Mouse (Mus musculus): Measurements from ENCODE around the gene Gmds. TPM values are rescaled to one million over a fixed set of nuclear protein-coding genes. Genes with fewer than 3 reads are reported as not detected.

The Gmds gene
- 4.0 and 5.4 TPM in 2 replicates for total RNA-seq (2021)
- long read RNA-seq, experiment 1, transcript Gmds-201 (11 exons, 1,713 nt) = major isoform, 5 of 5 reads
- long read RNA-seq, experiment 1, partial matches to known transcripts = 0 of 5 reads
- long read RNA-seq, experiment 1, other reads (novel, unspliced or antisense) = 0 of 5 reads
- long read RNA-seq, experiment 2, transcript Gmds-201 (11 exons, 1,713 nt) = major isoform, 8 of 9 reads
- long read RNA-seq, experiment 2, partial matches to known transcripts = 1 of 9 reads
- long read RNA-seq, experiment 2, other reads (novel, unspliced or antisense) = 0 of 9 reads

DNA sequence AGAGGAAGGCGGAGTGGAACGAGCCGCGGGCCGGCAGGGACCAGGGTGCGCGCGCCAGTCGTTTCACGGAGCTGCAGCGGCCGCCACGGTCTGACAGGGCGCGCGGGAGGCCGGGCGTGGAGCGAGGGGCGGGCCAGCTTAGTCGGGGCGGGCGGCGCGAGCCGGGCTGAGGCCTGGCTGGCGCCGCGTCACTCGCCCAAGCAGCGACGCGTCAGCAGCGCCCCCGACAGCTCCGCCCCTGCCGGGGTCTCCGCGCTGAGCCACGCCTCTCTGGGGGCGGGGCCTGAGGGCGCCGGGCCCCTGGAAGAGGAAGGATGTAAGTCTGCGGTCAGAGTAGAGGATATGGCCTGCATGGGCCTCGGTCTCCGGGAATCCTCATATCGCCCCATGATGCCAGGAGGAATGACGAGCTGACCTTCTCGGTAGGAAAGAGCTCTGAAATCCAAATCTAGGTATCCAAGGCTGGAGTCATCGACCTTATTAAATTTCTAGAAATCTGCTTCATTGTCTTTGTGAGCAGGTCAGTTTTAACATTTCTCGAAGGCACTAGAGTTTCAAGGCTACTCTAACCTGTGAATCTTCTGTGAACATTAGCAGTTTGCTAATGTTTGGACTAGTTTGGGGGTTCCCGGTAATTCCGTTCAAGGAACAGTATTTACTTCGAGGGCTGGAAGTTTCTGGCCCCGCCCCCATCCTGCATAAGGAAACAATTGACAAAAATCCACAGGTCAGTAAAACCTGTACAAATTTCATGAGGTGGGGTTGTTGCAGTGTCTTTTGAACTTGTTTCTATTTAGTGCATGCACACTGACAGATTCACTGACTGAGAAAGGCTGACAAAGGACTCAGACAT, at the start of gene Gmds:
Gene Gmds (minus strand): TSS at position 228 of the 853 bp plus-strand sequence.
- DNase-seq = peak; percentile 94

DNA sequence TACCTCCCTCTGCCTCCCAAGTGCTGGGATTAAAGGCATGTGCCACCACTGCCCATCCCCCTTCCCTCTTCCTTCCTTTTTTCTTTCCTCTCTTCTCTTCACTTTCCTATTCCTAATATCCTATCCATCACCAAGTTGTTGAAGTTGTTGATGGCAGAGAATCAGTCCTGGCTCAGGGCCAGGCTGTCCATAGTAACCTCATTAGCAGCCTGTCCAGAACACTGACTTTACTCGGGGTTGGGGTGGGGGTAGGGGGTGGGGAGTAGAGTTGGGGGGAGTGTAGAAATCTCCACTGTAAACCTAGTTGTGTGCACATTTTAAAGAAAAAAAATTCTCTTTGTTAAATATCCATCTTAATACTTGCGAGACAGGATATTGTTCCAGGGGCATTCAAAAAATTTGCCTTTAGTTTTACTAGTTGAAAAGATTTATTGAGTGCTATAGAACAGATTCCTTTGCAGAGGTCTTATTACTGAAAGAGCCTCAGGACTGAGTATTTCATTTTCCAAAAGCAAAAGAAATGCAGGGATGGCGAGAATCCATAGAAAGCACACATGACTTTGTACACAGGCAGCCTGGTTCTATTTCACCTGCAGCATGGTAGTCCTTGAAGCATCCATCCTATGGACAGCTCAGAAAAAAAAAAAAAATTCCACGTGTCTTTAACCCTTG, 47.0 kb upstream of the Gmds start:
- DNase-seq = no peak

DNA sequence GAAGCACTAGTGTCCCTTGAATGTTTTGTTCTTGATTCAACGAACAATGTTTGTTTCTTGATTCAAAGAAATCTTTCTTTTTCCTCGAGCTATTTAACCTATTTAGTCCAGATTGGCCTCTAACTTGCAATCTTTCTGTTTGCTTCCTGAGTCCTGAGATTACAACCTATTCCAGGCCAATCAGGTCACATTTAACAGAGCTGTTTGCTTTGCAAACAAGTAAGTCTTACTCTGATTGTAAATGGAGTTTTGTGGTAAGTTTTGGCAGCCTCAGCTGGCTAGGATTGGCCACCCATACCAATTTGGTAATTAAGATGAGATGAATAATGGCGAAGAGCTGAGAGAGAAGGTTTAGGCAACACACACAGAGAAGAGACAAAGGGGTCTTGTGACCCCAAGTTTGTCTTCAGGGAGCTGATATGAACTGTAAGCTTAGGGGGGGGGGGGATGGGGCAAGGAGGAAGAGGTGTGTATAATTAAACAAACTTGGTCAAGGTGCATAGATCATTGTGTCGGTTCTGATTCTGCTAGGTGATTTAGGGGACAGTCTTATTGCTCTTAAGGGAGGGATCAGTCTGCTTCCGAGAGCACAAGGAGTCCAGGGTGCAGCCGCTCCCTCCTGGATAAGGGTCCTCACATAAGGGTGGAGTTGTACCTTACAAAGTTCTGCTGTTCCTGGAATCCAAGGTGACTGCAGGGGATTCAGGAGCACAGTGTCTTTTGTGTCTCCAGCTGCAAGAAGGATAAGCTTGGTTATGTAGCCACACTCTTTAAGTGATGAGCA, 43.9 kb upstream of the Gmds start:
- no peak for DNase-seq

DNA sequence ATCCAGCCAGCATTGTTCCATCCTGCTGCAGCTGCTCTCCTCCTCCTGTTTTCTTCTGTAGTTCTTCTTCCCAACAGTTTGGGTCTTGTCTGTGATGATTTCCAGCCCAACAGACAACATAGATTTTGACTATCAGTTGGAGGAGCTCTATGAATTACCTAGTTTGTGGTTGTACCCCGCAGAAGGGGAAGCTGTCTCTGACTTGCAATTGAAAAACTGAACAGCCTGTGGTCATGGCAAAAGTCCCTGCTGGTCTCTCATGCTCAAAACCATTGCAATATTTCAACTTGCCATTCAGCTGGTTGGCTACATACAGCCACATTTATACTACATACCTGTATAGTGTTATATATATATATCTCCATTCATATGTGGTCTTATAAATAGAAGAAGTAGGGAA, 40.1 kb upstream of the Gmds start:
- no peak for DNase-seq

DNA sequence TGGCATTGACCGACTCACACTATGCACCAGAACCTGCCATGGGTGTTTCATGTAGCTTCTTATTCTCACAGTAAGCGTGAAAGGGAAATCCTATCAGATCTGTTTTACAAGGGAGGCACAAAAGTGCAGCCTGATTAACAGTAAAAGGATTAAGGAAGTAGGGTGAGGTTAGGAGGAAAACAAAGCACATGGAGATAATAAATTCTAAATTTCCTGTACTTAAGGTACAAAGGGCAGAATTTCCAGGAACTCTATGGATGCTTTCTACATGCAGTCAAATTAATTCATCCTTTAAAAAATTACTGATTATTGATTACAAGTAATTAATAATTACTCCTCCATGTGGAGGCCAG, 34.0 kb upstream of the Gmds start:
- no peak for DNase-seq

DNA sequence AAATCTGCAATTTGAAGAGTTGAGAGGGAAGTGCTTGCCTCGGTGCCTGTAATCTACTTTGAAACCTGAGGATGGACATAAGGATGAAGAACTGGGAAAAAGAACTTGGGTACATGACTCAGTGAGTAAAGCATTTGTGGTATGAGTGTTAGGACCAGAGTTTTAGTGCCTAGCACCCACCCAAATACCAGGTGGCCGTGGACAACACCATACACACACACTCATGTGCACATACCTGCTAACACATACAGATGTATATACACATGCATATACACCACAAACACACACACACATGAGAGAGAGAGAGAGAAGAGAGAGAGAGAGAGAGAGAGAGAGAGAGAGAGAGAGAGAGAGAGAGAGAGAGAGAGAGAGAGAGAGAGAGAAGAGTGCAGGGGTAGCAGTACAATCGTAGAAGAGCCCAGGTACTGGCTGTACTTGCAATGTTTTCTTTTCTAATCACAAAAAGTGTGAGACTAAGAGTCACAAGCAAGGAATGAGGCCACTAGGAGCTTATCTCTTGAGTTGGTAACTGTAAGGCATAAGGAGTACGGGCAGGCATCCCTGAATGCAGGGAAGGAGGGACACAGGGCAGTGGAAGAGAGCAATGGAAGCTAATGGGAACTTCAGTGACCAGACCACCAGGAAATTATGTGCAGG, 33.5 kb upstream of the Gmds start:
- no peak for DNase-seq

DNA sequence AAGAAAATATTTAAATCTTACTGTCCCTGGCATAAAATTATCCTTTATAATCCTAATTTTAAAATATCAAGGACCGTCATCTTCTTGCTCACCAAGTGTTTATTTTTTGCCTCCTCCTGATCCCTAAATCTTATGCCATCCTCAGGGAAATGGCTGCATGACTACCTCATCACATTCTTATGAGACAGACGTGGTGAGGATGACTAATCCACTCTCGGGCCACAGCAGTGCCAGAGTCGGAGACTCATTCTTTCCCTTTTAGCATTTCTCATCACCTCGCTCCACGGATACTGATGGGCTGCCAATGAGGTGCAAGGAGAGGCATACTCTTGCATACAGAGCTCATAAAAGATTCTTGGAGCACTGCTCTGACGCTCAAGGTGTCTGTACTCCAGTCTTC, 32.2 kb upstream of the Gmds start:
- no peak for DNase-seq

DNA sequence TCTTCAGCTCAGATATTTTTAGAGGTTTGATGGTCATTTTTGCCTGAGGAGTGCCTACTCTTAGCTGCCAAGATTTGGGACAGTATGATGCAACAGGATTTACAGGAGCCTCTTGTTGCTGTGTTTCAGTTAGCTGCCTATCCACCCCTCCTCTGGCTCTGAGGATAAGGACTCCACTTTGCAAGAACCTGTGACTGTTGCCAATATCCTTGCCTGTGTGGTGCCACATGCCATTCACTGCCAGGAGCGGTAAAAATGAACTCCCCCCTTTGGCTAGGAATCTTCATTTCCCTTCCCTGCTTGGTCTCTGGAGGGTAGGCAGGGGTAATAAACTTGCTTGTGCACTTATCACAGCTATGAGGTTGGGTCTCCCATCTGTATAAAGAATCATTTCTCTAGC, 31.6 kb upstream of the Gmds start:
- peak; percentile 9 for DNase-seq

DNA sequence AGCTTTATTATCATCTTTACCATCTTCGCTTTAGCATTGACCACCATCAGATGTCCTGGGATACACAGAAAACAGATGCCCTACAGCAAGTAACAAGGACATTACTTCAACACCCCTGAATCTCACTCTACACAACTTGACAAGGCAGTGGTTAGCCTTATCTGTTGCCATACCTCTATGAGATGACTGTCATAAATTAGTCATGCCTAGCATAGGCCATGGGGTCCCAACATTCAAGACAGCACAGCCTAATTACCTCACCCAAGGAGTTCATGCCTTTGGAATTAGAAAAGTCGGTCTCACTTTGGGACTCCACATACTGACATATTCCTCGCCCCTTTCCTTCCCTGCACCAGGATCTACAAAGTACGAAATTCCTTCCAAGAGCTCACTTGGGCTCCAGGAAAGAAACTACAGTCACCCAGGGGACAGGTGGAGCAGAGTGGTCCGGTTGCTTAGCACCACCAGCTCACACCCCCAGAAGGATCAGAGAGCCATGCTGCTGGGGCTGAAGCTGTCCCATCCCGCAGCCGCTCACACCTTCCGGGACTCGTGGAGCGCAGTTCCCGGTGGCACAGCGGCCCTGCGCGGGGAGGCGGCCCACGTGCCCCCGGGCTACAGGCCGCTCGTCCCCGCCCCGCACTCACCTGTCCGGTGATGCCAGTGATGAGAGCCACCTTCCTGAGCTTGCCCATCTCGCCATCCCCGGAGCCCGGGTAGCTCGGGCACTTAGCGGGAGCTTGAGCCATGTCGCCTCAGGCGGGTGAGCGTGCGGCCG, 616 bp downstream of the Gmds start:
- DNase-seq = no peak

DNA sequence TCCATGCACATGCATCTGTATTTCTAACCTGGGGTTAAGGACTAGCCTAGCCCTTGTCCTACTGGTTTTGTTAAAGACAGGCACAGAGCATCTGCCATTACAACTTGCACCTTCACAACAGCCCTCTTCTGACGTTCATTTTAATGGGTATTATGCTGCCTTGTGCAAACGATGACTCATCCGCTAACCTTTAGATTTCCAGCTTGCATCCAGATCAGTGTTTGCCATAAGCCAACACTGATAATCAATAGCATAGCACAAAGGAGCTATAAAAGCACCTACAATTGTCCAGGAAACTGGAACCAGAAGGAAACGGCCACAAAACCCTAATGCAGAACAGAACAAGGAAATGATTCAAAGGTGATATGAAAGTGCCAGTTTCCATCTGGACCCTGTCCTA, 20.2 kb downstream of the Gmds start:
- no peak for DNase-seq

DNA sequence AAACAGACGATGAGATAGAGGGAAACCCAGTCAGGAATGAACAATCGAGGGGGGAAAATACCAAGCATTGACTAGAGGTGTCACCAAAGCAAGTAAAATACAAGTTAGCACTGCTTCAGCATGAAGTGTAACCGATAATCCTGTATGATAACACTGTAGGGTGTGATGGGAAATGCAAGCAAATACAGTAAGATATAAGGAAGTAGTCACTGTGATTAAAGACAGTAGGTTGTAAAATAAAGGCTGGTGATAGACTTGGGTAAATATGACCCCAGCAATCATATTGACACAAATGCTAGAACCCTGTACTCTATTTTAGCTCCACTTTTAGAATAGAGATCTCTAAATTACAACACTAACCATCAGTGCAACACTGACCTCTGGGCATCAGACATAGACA, 21.2 kb downstream of the Gmds start:
- DNase-seq = no peak

DNA sequence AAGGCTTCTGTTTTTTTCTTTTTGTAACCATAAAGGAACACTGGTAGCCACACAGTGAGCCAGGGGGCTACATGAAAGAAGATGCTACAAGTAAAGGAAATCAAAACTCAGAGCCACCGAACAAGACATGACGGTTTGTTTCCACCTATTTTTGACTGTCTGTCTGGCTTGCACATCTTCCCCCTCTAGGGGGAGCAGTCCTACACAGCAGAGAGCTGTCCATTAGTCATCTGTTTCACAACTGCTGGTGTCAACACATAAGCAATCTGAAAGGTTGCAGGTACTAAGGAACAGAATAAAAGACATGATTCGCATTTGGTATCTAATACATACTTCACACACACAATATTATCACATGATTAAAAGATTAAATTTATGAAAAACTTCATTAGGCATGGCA, 25.9 kb downstream of the Gmds start:
- DNase-seq = peak; percentile 68

DNA sequence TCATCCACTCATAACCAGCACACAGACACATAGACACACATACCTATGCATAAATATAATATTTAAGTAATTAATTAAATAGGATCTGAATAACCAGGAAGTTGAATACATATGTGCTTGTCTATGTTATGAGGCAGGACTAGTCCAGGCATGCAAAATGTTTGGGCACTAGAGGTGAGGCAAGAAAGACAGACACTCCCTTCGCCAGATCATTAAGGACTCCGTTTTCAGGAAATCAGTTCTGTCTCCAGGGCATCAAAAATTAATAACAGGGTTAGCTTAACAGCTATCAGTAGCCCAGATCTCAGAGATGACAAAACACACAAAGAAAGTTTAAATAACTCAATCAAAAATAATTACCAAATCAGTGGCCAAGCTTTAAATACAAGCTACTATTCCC, 27.1 kb downstream of the Gmds start:
- no peak for DNase-seq

DNA sequence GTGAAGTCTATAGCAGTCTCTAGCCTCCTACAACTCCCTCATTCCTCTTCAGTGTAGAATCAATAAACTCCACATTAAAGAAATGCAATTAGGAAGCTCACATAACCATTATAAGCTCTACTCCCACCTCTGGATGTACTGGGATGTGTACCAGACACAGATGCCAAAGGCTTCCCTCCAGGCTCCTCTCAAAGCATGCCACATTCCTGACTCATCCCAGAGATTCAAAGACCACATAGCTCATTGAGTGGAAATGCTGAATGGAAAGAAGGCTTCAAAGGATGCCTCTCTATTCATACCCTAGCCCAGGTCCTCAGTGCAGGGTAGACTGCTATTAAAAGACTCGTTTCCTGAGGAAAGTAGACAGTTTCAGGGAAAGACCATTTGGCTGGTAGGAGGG, 40.1 kb downstream of the Gmds start:
- DNase-seq = no peak

DNA sequence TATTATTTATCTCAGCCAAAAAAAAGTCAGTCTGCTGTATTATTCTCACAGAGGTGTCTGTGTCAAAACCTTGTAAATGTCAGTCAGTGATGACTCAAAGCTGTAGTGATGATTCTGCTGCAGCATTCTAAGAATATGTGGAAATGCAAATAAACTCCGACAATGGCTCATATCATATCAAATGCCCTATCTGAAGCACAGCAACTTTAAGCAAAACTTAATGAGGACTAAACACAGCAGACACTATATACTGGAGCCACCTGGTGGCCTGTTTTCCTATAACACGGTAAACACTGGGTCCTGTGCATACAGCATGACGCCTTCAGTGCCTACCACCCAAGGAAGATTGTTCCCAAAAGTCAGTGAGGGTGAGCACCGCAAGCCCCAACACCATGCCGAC, 41.1 kb downstream of the Gmds start:
- peak; percentile 37 for DNase-seq

DNA sequence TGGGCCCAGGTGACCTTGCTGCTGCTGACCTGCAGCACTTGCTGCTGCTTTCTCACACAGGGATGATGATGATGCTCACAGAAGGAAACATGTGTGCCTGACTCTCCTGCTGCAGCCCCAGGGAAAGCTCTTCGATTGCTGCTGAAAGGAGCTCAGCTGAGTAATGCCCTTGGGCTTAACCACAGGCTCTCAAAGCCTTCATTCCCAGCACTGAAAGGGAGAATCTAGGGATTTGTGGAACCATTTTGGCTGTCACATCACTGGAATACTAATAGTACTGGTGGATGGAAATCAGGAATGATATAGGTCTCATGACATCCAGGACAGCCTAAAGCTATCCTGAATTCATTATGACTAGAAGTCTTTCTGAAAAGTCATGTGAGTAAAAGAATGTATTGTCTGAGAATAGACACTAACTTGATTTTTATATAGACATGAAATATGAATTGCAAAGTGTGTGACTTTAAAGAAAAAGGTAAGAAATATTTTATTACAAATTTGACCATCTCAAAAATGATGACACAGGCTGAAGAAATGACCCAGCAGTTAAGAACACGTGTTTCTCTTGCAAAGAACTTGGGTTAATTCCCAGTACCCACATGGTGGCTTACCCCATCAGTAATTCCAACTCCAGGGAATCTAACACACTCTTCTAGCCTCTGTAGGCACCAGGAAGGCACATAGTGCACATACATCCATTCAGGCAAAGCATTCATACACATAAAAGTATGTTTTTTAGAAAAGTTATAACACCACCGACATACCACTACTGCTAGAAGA, 43.9 kb downstream of the Gmds start:
- no peak for DNase-seq

DNA sequence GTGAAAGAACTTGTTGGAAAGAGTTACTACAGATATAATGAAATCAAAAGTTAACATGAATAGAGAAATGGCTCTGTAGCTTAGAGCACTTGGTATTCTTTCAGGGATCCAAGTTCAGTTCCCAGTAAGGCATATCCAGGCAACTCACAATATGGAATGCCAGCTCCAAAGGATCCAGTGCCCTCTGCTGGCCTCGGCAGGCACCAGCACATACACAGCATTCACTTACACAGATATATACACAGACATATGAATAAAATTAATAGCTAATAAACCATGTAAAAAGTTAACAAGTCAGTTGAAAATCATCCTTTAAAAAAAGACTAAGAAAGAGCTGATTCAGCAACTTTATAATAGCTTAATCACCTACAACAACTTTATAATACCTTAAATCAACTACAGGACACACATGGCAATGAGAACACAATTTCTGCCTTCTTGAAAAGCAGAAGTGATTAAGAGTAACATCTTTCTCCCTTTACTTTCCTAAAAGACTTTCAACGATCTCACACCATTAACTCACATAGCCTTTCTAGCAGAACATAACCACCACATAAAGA, 65.5 kb downstream of the Gmds start:
- no peak for DNase-seq

DNA sequence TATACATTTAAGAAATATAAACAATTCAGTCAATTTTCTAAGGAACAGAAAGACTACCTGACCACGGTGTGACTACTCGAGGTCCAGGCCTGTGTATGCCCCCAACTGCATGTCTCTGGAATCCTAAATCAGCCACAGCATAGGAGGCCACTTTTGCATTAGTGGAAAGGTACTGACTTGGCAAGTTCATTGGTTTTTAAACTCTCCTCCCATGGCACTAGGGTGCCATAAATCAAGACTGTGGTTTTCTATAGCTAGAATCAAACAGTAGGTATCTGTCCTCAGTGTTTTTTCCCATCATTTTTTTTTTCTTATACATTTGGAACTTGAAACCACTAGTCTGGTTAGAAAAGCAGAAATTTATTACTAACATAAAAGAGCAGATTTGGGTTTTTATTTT, 68.8 kb downstream of the Gmds start:
- DNase-seq = no peak

DNA sequence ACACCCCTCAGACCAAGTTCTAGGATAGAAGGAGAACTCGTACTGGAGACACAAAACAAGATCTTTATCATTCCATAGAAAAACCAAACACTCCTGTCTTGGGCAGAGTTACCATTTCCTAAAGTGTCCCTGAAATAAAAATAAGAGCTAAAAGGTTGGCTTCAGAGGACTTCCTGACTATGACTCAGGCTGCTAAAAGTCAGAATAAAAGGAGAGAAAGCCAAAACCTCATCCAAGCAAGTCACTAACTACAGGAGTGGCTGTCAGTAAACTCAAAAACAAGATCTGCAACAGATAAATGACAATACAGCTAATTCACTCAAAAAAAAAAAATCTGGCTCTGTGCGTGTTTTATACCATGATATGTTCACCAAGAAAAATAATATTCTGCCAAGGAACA, 69.3 kb downstream of the Gmds start:
- DNase-seq = no peak

DNA sequence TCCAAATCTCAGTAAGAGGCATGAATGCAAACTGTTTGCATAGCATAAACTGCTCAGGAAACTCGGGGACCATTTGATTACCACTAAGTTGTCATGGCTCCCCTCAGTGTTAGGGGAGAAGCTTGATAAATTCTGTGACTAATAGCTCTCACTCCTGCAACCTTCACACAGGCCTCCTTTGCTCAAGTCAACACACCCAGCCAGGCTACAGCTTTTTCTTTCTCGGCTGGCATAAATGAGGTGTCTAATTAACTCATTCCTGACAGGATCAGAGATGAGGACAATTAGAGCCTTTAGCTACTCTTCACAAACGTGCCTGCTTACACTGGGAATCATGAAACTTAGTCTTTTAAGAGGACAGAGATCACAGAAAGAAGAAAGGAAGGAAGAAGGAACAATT, 70.3 kb downstream of the Gmds start:
- no peak for DNase-seq
